Mouse (Mus musculus) fibroblast of lung, adult 2 months (primary cell): ENCODE measurements around the gene Bgn.

Experiments used
- DNase-seq: peaks from one replicate; pipeline ENCODE4 v3.0.0-alpha.2; 2011; ENCODE audit warnings: low read depth

Gene Bgn

DNA sequence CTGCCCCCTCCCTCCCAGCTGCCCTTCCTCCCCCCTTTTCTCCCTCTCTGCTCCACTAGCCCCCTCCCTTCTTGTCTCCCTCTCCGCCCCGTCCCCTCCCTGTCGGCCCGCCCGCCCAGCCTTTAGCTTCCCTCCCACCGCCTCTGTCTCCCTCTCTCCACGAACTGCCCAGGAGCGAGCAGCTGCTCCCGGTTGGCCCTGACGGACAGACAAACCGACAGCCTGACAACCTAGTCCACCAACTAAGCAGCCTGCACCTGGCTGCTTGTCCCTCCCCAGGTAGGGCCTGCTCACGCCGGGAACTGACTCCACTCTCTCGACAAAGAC is at the start of gene Bgn:
Gene Bgn, plus strand, starts transcription at position 119 of the 327 bp plus-strand sequence.
- DNase-seq, result no peak

DNA sequence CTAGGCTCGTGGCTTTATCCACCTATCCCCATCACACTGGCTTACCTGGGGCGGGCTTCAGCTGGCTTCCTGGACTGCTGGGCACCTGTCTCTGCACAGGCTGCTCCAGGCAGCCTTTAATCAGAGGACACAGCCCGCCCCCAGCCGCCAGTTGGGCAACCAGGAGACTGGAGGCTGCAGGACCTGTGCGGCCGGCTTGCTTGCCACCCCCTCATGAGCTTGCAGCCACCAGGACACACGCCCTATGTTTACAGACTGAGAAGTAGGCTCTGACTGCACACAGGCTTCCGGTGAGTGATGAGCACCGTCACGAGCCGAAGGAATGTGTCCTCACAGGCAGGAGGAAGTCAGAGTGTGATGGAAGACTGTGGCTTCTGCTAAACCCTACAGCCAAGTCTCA is 48.1 kb upstream of the Bgn start, which contains the start of gene Trex2:
Gene Trex2, minus strand, starts transcription at position 93 of the 400 bp plus-strand sequence.
- DNase-seq, result no peak

DNA sequence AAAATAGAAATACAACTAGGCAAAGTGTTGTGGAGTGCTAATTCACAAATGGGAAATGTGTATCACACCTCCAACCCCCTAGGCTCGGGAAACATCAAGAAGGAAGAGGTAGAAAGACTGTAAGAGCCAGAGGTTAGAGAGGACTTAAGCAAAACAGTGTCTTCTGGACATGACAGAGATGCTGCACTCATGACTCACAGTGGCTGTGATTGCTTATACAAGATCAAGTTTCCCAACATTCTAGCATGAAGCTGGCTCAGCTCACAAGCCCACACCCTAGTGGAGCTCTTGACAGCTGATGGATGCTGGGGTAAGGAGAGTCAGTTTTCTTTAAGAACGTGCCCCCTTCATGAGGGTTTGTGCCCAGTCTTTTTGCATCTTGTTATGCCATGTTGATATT is 42.0 kb upstream of the Bgn start:
- no peak for DNase-seq

DNA sequence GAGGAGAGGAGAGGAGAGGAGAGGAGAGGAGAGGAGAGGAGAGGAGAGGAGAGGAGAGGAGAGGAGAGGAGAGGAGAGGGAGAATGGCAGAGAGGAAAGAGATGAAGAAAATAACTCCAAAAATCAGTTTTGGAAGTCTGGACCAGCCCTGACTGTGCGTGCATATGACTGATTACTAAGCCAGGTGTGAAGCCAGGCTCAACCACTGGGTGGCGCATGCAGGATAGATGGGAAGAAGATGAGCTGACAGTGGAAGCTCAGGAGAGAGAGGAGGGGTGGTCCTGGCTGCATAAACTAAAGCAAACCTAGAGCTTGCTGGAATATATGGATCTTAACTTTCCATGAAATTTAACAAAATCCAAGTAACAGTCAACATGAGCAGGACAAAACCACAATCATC is 31.5 kb upstream of the Bgn start:
- DNase-seq, result no peak

DNA sequence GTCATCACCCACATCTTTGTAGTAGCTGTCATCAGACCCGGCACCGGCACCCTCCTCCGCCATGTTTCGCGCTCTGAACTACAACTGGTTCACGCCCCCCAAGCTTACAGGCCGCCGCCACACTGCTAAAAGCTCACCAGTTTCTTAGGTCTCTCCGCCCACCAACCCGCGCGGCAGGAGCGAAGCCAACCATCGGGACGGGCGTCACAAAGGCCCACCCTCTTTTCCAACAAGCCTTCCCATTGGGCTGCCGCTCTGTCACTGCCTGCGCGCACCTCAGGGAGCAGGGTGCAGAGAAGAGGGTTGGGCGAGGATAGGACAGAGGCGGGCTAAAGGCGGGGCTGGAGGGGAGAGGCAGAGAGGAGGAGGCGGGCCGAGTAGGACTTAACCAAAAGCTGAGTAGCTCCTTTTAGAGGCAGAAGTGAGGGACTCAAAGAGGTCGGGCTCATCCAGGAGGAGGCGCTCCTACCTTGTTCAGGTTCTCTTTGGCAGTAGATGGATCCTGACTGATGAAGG is 24.5 kb upstream of the Bgn start, which contains the start of gene Haus7:
Gene Haus7, minus strand, starts transcription at position 168 of the 516 bp plus-strand sequence.
- DNase-seq, result peak; percentile 90

DNA sequence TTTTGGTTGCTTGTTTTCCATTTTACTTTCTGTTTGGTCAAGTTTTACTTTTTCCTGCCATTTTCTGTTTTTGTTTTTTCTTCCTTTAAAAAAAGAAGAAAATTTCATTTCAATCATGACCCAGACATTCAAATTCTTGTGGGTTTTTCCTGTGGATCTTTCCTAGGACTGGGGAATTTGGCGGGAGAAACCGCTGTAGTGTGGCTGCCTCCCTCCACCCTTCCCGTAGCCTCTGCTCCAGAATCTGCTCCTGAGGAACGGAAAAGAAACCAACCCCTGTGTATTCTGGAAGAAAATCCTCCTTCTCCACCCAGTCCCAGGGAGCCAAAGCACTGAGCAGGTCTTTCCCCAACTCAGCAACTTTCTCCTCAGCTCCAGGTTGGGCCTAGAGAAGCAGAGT is 22.6 kb upstream of the Bgn start:
- DNase-seq, result no peak

DNA sequence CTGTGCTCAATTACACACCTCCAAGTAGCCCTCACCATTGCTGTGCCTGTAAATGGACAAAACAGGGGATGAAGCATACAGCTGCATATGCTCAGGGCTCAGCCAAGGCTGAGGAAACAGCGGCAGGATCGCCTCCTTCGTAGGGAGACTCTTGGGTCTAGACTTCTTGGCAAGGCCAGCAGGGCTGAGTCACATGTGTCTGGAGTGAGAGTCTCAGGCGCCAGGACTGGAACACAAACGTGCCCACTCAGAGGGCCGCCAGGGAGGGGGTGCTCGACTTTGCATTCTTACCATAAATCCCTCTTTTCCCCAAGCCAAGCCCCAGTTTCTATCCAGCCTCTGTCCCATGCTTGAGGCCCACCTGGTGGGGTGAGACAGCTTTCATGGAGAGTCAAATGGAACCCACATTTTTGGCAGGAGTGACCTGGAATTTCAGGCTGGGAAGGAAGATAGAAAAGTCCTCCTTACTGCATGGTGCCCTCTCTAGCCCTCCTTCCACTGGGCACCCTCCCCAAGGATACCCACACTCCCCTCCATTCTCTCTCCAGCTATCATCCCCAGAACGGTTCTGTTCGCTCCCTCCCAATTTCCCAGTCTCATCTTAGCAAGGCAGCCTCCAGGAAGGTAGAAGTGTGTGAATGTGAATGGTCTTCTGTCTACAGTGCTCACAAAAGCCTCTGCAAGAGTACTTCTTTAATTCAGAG is 17.8 kb upstream of the Bgn start:
- DNase-seq, result peak; percentile 83

DNA sequence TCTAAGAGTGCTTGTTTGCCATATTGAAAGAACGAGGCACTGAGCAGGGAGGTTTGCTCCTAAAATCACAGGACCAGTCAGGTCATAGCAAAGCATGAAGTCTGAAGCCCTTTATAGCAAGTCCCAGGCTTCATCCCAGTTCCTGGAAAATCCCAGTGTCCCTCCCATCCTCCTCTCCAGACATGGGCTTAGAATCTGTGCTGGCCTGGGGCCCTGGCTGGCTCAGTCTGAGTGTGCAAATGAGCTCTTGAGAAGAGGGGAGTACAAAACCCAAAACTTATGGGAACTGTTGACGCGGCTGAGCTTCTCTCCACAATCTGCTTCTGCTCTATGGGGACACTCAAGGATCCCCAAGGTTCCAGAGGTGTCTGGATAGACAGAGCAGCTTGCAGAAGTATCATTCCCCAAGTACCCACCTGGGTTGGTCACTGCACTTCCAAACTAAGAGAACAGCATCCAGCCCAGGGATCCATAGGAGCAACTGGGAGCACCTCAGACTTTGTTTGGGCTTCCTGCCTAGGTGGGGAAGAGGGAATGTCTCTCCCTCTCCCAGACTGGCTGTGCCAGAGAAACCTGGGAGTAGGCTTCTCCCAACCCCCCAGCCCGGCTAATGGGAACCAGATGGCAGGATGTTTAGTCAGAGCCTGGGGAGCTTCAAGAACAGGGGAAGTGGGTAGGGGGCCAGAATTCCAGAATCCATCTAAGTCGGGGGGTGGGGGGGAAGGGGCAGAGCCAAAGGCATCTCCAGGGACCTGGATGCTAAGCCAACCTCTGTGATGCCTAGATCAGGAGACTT is 15.8 kb upstream of the Bgn start:
- no peak for DNase-seq

DNA sequence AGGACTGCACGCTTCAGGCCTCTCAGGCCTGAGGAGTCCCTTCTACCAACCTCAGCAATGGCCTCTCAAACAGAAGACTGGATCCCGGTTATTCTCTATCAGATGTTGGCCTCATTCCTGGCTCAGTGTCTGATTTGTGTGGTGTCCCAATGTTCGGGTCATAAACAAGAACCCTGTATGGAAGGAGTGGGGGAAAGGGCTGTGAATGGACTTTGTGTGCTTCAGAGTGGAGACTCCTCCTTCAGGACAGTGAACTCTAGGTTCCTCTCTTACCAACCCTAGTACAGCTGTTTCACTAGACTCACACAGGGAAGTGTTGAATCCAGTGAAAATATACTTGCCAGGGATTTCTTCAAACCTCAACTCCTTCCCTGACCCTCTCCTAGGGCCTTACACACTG is 15.1 kb upstream of the Bgn start:
- no peak for DNase-seq

DNA sequence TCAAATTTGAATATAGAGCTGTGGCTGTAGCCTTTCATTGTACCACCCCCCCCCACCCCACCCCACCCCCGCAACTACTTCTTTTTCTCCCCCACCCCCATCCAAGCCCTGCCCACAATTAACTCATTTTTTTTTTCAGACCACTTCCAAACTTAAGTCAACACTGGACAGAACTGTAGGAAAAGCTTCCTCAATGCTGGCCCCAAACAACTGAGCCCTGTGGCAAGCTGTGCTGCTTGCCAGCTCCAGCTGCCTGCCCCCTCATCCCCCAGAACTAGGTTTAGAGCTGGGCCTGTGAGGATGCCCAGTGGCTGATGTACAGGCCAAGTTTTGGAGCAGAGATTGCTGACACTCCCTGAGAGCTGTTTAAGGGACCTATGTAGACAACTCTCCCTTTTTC is 14.7 kb upstream of the Bgn start:
- DNase-seq, result no peak

DNA sequence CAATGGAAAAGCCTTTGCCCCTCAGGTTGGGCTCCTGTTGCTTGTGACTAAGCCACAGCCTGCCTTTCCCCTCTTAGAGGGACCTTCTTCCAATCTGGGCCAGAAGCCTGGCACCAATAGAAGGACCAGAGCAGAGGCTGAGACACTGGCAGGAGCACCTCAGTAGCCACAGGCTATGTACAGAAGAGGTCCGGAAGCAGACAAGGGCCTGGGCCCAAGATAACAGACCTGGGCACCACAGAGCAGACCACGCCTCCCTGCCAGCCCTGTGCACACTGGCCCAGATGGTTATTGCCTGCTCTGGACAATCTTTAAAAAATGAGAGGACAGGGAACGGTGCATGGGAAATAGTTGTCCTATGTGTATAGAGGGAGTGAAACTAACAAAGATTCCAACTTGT is 11.6 kb upstream of the Bgn start:
- DNase-seq, result no peak

DNA sequence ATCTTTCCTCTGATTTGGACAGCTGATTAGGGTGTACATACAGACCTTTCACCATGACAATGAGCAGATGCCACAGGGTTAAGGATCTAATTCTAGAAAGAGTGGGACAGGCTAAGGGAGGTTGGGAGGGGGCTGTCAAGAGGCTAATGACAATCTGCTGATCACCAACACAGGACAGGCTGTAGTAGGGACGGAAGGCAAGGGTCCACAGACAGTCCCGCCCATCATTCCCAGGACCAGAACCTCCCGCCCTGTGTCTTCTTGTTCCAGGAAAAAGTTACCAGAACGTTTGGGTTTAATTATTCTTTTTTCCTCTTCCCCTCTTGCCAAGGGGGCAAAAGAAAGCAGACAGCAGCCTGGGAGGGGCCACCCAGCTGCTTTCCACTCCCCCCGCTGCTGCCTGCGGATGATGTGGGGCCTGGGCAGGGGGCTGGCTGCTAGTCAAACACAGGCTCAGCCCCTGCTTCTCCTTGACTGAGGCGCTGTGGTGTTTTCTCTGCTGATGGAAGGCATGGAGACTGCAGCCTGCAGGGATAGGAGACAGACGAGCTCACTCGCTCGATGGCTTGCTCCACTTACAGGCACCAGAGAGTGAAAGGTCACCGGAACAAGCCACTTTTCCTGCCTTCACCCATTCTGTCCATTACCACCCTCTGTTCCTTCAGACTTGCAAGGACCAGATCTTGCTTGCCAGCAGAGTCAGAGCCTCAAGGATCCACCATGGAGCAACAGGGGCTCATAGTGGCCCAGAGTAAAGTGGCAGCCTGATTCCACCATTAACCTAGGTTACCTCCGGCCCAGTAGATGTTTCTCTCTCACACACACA is 8.8 kb upstream of the Bgn start:
- no peak for DNase-seq

DNA sequence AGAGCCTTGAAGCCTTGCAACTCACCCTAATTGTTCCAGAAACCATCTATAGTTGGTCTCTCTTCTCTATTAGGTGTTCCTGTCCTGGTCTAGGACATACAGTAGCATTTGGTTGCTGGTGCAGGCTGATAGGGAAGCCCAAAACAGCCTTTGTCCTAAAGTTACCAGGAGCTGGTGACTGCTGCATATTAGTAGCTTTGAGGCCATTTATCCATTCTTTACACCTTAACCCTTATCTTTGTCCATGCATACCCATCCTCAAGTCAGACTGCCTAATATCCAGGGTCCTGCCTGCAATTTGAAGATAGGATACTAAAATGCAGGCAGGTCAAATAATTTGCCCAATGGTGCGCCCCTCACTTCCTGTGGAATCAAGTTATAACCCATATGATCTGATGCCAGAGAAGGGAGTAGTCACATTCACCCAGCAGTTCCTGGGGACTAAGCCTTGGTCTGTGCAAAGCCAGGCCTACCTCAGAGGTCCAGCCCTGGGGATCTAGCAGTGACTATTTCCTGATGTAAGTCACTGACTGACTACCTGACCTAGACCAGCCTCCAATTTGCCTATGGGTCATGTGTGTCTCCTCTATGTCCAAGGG is 7.6 kb upstream of the Bgn start:
- DNase-seq, result no peak

DNA sequence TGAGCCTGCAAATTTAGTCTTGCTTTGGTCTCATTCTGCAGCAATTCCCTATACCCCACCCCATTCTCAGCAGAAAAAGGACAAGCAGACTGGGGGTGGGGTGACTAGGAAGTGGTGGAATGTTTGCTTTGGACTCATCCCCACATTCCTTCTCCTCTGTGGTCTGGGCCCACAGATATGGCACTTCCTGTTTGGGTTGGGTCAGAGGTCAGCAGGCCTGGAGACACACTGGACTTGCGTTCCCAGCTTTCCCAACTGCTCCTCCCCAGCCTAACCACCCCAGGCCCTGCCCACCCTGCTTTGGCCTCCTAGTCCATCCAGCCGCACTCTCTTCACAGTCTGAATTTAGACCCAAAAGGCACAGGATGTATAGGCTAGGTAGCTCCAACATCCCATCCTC is 6.8 kb upstream of the Bgn start:
- no peak for DNase-seq

DNA sequence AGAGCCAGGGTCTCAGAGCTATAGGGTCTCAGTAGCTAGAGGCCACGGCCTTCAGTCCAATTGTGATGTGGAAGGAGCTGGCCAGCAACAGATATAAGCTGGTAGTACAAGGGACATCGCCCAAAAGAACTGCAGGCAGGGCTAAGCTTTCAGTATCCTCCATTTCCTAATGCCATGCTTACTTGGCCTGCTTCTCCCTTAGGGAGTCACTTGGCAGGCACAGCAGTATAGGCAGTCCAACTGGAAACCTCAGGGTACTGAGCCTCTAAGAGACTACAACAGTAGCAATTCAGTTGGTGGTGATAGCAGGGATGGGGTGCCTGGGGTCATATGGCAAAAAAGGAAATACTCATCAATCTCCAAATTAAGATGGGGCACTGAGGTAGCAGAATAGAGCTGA is 5.9 kb upstream of the Bgn start:
- DNase-seq, result no peak

DNA sequence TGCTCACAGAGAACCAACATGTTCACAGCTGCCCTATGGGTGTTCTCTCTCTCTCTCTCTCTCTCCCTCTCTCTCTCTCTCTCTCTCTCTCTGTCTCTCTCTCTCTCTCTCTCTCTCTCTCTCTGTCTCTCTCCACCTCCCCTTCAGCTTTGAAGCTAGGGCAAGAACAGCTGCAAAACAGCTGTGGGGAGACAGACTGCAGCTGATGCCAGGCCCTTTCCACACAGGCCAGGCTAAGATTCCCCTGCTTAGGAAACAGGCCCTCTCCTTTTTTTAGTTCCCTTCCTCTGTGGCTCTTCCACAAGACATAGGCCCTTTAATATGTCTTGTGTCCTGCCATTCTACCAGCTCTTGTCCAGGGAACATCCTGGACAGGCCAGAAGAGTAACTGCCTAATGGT is 3.7 kb upstream of the Bgn start:
- no peak for DNase-seq

DNA sequence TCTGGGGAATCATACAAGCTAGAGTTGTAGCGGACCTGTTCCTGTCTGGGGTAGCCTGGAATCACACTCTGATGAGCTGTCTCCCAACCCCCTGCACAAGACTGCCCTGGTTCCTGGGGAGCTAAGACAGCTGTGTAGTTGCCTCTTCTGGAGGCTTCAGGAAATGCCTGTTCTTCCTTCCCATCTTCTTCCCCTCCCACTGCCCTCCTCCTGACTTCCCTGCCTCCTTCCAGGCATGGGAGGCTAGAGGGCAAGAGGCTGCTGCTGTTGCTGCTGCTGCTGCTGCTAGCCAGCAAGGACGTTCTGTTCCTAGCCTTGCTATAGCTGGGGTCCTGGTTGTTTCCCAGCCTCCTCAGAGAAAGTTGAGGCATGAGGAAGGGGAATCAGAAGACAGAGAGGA is 3.1 kb upstream of the Bgn start:
- DNase-seq, result no peak

DNA sequence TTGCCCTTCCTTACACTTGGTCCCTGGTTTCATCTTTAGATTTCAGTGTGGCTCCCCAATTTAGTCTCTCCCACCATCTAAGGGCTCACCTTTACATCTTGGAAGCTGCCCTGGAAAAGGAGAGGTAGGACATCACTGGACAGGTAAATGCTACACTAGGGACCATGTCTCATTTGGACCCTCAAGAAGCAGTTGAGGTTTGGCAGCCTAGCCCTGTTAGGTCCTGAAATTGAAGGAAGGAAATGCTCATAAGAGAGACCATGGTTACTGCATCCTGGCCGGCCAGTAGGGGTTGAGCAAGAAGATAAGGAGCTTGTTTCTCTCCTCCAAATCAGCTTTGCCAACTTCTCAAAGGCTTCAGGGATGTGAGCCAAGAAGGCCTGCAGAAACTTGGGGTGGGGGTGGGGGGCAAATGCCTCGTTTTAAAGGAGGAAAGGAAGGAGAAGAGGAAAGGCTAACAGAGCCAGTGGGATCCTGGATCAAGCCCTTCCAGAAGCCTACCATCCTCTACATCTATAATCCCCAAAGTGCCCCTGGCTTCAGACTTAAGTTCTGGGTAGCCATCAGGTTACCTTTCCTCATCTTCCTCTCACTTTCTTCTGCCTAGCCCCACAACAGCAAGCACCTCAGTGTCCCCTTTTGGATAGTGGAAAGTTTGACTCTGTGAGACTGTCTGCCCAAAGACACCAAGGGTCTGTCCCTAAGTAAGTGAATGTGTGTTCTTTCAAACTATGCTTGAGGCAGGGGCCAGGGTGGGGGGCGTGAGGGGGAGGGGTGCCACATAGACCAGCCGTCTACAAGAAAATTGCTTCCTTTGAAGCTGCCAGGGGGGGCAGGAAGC is 539 bp upstream of the Bgn start:
- DNase-seq, result no peak

DNA sequence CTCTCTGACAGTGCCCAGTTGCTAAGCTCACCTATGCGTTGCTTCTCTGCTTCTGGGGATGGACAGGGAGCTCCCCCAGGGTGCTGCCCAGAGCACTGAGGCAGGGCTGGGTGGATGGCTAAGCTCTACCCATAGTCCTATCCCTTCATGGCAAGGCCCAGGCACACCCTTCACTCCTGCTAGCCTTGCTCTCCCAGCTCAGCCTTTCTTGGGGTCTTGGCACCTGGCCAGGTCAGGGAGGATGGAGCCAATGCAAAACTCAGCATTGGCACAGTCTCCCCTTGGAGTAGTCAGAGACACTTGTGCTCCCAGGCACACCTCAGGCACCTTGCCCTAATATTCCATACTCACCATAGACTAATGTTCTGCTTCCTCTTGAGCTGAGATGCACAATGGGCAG is 674 bp downstream of the Bgn start:
- no peak for DNase-seq

DNA sequence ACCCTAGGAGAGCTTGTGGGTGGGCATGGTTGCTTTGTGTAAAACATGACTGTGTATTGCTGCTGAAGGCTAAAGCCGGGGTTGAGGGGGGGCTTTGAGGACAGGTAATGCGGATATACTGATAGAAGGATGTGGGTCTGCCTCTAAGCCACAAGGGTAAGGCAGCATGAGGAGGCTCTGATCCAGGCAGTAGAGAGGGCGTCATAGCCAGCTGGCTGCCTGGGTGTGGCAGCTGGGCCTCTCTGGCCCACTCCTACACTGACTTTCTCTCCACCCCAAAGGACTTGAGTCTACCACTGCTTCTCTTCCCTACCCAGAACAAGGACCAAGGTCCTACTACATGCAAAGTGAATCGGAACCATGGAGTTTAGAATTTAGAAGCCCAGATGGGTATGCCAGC is 1.5 kb downstream of the Bgn start:
- DNase-seq, result no peak

DNA sequence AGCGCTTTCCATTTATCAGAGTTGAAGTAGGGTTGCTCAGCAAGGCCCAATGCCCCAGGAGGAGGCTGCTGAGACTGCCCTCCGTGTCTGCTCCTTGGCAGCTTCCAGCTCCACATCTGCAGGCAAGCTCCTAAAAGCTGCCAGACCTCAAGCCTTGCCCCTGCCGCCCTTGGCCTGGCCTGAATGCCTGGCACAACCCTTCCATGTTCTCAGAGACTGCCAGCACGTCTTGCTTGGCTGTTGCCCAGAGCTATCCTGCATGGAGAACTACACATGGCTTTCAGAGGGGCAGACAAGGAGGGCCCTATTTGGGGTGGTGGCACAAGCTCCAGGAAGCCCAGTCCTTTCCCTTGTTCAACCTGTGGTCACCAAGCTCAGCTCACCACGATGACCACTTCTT is 3.5 kb downstream of the Bgn start:
- peak; percentile 75 for DNase-seq
